ENCODE assay signal across 12 mouse cellular contexts in the genomic region with DNA sequence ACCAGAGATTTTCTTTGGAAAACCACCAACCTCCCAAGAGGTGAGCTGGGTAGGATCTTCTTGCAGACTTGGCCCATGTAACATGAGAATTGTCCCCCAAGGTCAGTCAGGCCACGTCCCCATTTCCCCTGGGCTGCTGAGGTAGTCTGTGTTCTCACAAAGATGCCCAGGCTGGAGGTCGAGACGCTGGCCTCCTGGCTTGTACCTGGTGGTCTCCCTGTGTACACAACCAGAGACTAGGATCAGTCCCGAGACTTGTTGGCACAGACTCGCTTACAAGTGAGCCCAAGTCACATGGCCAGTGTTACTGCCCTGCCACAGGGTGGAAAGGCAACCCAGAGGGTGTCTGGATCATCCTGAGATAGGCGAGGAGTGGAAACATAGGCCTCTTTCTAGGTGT.
"Had no signal": no experiment of that assay in that cellular context is flagged by ENCODE, and none has a peak within 500 bp of the region (broad histone marks: within the 10 kb centered on the region; RNA-seq: fewer than 3 reads in every experiment).

No protein-coding gene starts in this region.

- DNase-seq: left cerebral cortex, postnatal 4 days; liver; liver, embryonic 13.5 days; liver, postnatal 0 days; lung, adult 18-20 months; lung, adult 2 months; lung, embryonic 14.5 days; lung, postnatal 10 days; lung, postnatal 14 days; lung, postnatal 36 days; lung, postnatal 4 days; midbrain, embryonic 14.5 days had no signal
